Mouse (Mus musculus) embryonic facial prominence, embryonic 11.5 days (tissue): ENCODE measurements around the gene Kif21b. TPM values are rescaled to one million over a fixed set of nuclear protein-coding genes. Genes with fewer than 3 reads are reported as not detected.

ENCODE experiments used
- ATAC-seq: fragments of 200-750 bp; cut with Nextera tagmentation; replicated peaks from 2 replicates; pipeline ENCODE4 v1.8.0; 2017; ENCODE audit warnings: low read depth; ENCODE audit not compliant: insufficient number of reproducible peaks, low FRiP score, low TSS enrichment
- DNase-seq: peaks from one replicate; pipeline ENCODE4 v3.0.0-alpha.2; 2015; ENCODE audit warnings: low spot score
- H3K27ac ChIP-seq: fragments of 300-500 bp; sonication (generic); replicated peaks from 2 replicates; pipeline ENCODE4 v1.5.1; 2014; ENCODE audit warnings: mild to moderate bottlenecking, low read depth, low read length, control low read depth
- H3K27me3 ChIP-seq: fragments of 300-500 bp; sonication (generic); 2 replicates; pipeline ENCODE4 v1.6.1; 2014; ENCODE audit warnings: mild to moderate bottlenecking, low read length, moderate library complexity, mixed read lengths; ENCODE audit not compliant: control insufficient read depth, insufficient read depth
- H3K36me3 ChIP-seq: fragments of 300-500 bp; sonication (generic); replicated peaks from 2 replicates; pipeline ENCODE4 v1.6.1; 2014; ENCODE audit warnings: low read depth, mild to moderate bottlenecking, low read length, moderate library complexity, mixed read lengths; ENCODE audit not compliant: control insufficient read depth, insufficient read depth
- H3K4me1 ChIP-seq: fragments of 300-500 bp; sonication (generic); 2 replicates; pipeline ENCODE4 v1.6.1; 2014; ENCODE audit warnings: low read length, mixed read lengths; ENCODE audit not compliant: control insufficient read depth, insufficient read depth
- H3K4me2 ChIP-seq: fragments of 300-500 bp; sonication (generic); 2 replicates; pipeline ENCODE4 v1.6.1; 2014; ENCODE audit warnings: low read depth, mild to moderate bottlenecking, control low read depth, low read length, moderate library complexity
- H3K4me3 ChIP-seq: fragments of 300-500 bp; sonication (generic); 2 replicates; pipeline ENCODE4 v1.5.1; 2014; ENCODE audit warnings: low read depth, low read length, control low read depth
- H3K9ac ChIP-seq: fragments of 300-500 bp; sonication (generic); replicated peaks from 2 replicates; pipeline ENCODE4 v1.6.1; 2014; ENCODE audit warnings: mild to moderate bottlenecking, control low read depth, low read length
- H3K9me3 ChIP-seq: fragments of 300-500 bp; sonication (generic); replicated peaks from 2 replicates; pipeline ENCODE4 v1.6.1; 2016; ENCODE audit warnings: mild to moderate bottlenecking, low read length, inconsistent platforms, mixed read lengths; ENCODE audit not compliant: control insufficient read depth
- WGBS: fragments of 180-500 bp; shearing (Covaris S2); extraction: QIAGEN DNeasy Blood & Tissue Kit; methylation state at CpG from one replicate; pipeline ENCODE4 v1.1.7; 2014; 5-methylcytosine and 5-hydroxymethylcytosine counted together
- polyA plus RNA-seq: library from polyadenylated mRNA; unstranded; fragments of >200 nt; fragmentation: Nextera tagmentation; extraction: Ambion mirVana; gene quantifications from 2 replicates; pipeline ENCODE4 v1.2.1, GENCODE M21; 2014

The Kif21b gene
- polyA plus RNA-seq, 1 experiment from 2014 or later = 6.9 TPM

DNA sequence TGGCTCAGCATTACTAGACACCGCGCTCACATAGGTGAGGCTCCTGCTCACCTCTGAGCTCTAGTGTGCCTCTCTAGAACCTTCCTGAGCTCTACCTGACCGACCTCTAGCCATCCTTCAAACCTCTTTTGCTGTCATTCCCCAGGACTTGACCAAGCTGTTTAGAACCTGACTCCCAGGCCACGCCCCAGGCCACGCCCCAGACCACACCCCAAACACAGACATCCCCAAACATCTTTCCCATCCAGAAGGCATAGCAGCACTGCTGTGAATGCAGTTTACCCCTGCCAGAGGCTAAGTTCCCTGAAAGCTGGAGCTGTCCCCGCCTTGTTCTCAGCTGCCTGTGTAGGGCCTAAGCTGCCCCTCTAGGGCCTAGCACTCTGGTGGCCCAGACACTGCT, 10.4 kb upstream of the Kif21b start:
- ATAC-seq (no peak), DNase-seq (no peak)
- Histone ChIP-seq H3K4me3 (no peak overlapping the region), H3K9ac (no peak overlapping the region), H3K27me3 (no peaks in the 10 kb centered on the region), H3K36me3 (no peaks in the 10 kb centered on the region), H3K9me3 (no peaks in the 10 kb centered on the region), H3K4me1 (peaks cover 5% of the 10 kb centered on the region; the same call in 1 of the 2 replicates), H3K4me2 (no peak overlapping the region), H3K27ac (no peak overlapping the region)
- 51% methylated on average over 6 of the region's 6 CpGs for WGBS

DNA sequence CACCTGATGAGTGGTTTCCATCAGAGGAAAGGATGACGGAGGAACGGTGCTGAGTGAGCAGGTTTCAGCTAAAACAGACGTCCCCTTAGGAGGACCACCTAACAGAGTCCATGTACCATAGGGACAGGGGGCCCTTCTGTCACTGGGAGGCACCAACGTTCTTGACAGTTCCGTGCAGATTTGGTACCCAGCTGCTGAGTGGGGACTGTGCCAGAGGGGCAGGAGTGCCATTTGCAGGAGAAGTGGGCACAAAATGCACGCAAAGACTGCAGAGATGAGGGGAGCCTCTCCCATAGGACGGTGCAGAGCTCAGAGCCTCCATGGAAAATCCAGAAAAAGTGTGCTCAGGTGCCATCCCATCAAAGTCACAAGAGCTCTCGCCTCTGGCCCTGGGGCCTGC, 9.2 kb upstream of the Kif21b start:
- Histone ChIP-seq H3K9me3 (no peaks in the 10 kb centered on the region), H3K9ac (no peak overlapping the region), H3K4me1 (peaks cover 5% of the 10 kb centered on the region; the same call in 1 of the 2 replicates), H3K27me3 (no peaks in the 10 kb centered on the region), H3K4me2 (no peak overlapping the region), H3K4me3 (no peak overlapping the region), H3K27ac (no peak overlapping the region), H3K36me3 (no peaks in the 10 kb centered on the region)
- DNase-seq (no peak), ATAC-seq (no peak)
- 86% methylated on average over 8 of the region's 8 CpGs for WGBS

DNA sequence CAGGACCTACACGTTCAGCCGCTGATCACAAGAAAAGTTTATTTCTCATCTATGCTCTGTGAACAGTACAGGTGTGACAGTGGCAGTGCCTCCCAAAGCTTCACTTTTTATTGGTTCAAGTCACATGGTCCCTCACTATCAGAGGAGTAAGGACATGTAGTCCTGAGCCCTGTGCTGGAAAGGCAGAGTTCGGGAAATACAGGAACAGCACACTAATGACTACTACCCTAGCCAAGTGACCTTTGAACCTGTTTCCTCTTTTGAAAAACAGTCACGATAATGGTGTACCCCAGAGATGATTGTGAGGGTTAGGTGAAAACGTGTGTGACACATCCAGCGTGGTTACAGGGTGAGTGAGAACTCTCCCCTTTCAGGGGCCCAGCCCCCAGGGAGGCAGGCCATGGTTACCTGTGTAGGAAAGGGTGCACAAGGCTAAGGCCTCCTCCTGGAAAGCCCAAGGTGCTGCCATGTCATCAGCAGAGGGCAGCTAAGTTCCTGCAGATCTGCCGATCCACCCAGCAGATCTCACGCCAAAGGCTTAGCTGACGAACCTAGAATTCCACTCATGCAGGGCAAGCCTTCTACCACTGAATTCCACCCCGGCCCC, 4.9 kb upstream of the Kif21b start:
- Histone ChIP-seq H3K27me3 (no peaks in the 10 kb centered on the region), H3K4me2 (no peak overlapping the region), H3K27ac (no peak overlapping the region), H3K9ac (no peak overlapping the region), H3K9me3 (no peaks in the 10 kb centered on the region), H3K4me3 (no peak overlapping the region), H3K36me3 (no peaks in the 10 kb centered on the region), H3K4me1 (no peaks in the 10 kb centered on the region)
- 71% methylated on average over 10 of the region's 10 CpGs for WGBS
- ATAC-seq (no peak), DNase-seq (no peak)

DNA sequence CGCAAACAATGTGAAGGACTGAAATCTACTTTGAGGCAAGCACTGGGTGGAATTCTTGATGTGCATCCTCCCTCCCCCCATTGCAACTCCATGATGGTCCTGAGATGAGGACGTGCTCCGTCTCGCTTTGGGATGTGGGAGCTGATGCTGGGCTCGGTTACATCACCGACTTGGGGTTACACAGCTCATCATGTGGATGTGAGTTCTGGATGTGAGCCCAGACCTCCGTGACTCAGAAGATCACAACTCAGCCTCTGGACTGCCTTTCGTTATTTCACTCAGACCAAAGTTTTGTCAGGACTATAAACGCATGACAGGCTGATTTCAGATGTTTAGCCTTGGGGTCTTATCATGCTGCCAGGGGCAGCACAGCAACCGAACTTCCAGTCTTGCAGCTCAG, 4.3 kb upstream of the Kif21b start:
- Histone ChIP-seq H3K4me1 (no peaks in the 10 kb centered on the region), H3K9me3 (no peaks in the 10 kb centered on the region), H3K4me3 (no peak overlapping the region), H3K27me3 (no peaks in the 10 kb centered on the region), H3K9ac (no peak overlapping the region), H3K36me3 (no peaks in the 10 kb centered on the region), H3K27ac (no peak overlapping the region), H3K4me2 (no peak overlapping the region)
- ATAC-seq (no peak), DNase-seq (no peak)
- WGBS = 86% methylated on average over 10 of the region's 10 CpGs

DNA sequence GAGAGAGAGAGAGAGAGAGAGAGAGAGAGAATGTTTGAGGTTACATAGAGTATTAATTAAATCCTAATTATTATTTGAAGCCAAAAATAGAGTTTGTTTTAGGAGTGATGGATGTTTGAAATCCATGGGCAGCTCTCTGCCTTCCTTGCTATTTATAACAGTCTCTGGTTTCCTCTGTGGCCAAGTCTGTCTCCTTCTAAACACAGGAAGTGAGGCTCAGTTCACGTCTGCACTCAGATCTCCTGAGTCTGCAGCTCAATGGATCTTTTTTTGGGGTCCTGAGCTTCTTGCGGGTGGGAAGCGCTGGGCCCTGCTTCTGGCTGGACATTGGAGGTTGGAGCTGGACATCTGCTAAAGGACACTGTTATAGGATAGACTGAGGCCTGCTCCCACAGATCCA, 3.3 kb upstream of the Kif21b start:
- H3K4me1 ChIP-seq = peaks cover 4% of the 10 kb centered on the region
- no peak overlapping the region for H3K4me3 ChIP-seq
- H3K9me3 ChIP-seq = no peaks in the 10 kb centered on the region
- no peak overlapping the region for H3K4me2 ChIP-seq
- no peak for DNase-seq
- H3K27ac ChIP-seq = no peak overlapping the region
- H3K27me3 ChIP-seq = no peaks in the 10 kb centered on the region
- WGBS = 53% methylated on average over 3 of the region's 3 CpGs
- no peak for ATAC-seq
- no peaks in the 10 kb centered on the region for H3K36me3 ChIP-seq
- H3K9ac ChIP-seq = no peak overlapping the region

DNA sequence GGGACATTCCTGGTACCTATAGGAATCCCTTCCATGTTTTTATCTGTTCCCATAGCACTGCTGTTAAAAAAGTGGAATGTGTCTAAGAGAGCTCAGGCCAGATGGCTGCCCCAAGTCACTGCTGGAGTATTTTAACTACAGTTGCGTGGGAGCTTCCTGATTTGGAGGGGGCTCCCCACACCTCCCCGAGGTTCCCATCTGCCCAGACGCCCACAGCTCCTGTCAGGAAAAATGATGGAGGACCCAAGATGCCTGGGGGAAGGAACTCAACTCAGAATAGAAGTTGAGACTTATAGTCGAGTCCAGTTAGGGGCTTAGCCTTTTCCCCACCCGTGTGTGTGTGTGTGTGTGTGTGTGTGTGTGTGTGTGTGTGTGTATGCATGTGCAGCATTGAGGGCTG, 2.8 kb upstream of the Kif21b start:
- H3K9me3 ChIP-seq = no peaks in the 10 kb centered on the region
- H3K4me3 ChIP-seq = no peak overlapping the region
- H3K36me3 ChIP-seq = no peaks in the 10 kb centered on the region
- ATAC-seq (no peak), DNase-seq (no peak)
- H3K4me2 ChIP-seq = no peak overlapping the region
- no peak overlapping the region for H3K9ac ChIP-seq
- H3K27ac ChIP-seq = no peak overlapping the region
- H3K27me3 ChIP-seq = no peaks in the 10 kb centered on the region
- 52% methylated on average over 5 of the region's 5 CpGs for WGBS
- H3K4me1 ChIP-seq = peaks cover 4% of the 10 kb centered on the region

DNA sequence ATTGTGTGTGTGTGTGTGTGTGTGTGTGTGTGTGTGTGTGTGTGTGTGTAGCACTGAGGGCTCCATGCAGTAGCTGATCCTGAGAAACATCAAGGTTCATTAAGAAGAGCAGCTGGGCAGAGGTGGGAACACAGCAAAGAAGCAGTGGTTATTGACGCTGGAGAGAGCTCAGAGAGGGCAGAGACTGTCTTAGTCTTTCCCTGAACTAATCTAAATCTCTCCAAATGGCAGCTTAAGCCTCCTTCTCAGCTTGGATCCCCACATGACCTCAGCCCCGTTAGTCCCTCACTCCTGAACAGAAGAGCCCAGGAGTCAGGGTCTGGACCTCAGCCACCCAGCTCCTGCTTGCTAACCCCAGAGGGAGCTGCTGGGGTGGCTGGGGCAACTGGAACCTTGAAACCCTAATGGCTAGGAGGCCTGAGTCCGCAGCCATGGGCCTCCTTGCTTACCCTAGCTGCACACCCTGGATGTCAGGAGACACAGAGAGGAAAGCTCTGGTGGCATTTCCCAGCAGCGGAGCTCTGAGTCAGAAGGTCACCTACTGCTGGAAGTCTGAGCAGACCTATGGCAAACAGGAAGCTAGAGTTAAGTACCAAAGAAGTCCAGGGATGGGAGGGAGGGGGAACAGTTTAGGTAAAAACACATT, 2.1 kb upstream of the Kif21b start:
- DNase-seq = no peak
- Histone ChIP-seq H3K4me2 (no peak overlapping the region), H3K36me3 (no peaks in the 10 kb centered on the region), H3K27me3 (no peaks in the 10 kb centered on the region), H3K27ac (no peak overlapping the region), H3K4me1 (peaks cover 4% of the 10 kb centered on the region), H3K9ac (no peak overlapping the region), H3K4me3 (no peak overlapping the region), H3K9me3 (no peaks in the 10 kb centered on the region)
- WGBS = 53% methylated on average over 4 of the region's 4 CpGs
- no peak for ATAC-seq

DNA sequence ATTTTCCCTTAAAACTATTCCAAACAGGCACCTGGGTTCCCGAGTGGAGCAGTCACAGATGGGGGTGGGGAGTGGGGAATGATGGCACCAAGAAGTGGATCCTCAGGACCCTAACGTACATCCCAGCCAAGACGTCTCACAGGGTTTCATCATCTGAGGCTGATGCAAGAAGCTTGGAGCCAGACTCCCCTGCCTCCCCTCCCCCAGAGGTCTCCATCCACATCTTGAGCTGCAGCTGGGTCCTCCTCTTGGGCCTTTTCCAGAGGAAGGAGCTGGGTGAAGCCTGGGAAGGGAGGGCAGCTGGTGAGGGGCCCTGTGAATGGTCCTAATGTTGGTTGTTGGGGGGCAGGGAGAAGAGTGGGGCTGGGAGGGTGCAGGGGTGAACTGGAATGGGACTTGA, 1.1 kb upstream of the Kif21b start:
- Histone ChIP-seq H3K4me2 (no peak overlapping the region), H3K27ac (no peak overlapping the region), H3K27me3 (no peaks in the 10 kb centered on the region), H3K4me3 (no peak overlapping the region), H3K36me3 (no peaks in the 10 kb centered on the region), H3K4me1 (peaks cover 4% of the 10 kb centered on the region), H3K9ac (no peak overlapping the region), H3K9me3 (no peaks in the 10 kb centered on the region)
- ATAC-seq (no peak), DNase-seq (no peak)
- 68% methylated on average over 3 of the region's 3 CpGs for WGBS
